Mouse (Mus musculus): ENCODE results near the gene Bod1.

GRCm38 (mm10) chr11:31641066-31641810 lies 30.4 kb downstream of the Bod1 start:
- TF ChIP-seq CTCF (IDR thresholded peaks at IDR 0.05; ENCODE audit: borderline replicate concordance, insufficient read depth, low read depth, low read length) = peak; percentile 19; the same call in 1 of the 2 replicates
- TF ChIP-seq POLR2A (IDR thresholded peaks at IDR 0.05; ENCODE audit: borderline replicate concordance, insufficient read depth, low read length) = no peak
